Mouse (Mus musculus): ENCODE data around the gene Tnrc6b. TPM values are rescaled to one million over a fixed set of nuclear protein-coding genes. Genes with fewer than 3 reads are reported as not detected.
"Not testable (repeated sequence)": the region's sequence is repeated elsewhere in the genome, so short reads cannot be mapped to it uniquely, and the experiment has no call there.

Gene Tnrc6b
- polyA plus RNA-seq, 1 experiment, result 65.3 TPM

DNA sequence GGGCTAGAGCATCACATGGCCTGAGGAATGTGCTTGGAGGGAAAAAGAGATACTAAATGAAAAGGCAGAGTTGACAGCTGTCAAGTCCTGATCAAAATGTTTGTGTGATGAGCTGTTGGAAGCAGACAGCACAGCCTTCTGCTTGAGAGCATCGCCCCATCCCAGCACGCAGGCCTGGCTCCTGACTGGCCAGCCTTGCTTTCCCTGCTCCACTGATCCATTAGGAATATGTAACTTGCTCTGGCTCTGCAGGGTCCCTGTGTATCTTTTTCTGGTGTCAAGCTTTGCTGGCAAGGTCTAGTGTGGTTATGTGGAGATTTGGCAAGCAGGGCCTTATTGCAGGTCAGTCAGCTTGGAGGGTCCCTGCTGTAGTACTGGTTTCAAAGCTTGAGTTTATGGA lies 148.3 kb downstream of the Tnrc6b start:
- no peak overlapping the region for H3K27ac ChIP-seq (ENCODE audit: control insufficient read depth, insufficient read depth, low read depth, low read length, poor library complexity)
- H3K4me3 ChIP-seq (replicated peaks; ENCODE audit: control insufficient read depth, low read depth, low read length), result no peak overlapping the region
- 97% methylated on average over 2 of the region's 2 CpGs for WGBS
- no peaks in the 10 kb centered on the region for H3K4me1 ChIP-seq (ENCODE audit: control insufficient read depth, insufficient read depth, low read length)
- TF ChIP-seq CTCF (IDR thresholded peaks at IDR 0.05; ENCODE audit: control insufficient read depth, insufficient read depth, low read length), result no peak
- TF ChIP-seq POLR2A (IDR thresholded peaks at IDR 0.05; ENCODE audit: borderline replicate concordance, control insufficient read depth, low read depth, low read length), result no peak

DNA sequence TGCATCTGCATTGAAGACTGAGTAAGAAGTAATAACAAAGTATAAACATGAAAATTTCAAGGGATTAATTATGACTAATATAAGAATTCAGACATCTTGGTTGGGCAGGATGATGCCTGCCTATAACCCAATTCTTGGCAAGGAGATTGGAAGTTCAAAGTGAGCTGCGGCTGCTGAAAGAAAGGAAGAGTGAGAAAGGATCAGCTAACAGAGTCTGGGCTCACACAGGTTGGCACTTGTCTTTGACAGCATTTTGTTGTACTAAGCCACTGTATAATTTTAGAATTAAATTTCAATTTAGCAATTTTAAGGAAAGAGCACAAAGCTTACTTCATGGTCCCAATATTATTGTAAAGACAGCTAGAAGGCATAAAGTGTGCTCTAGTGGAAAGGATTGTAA lies 150.2 kb downstream of the Tnrc6b start:
- WGBS, result 95% methylated on average over 1 of the region's 1 CpGs
- TF ChIP-seq CTCF (IDR thresholded peaks at IDR 0.05; ENCODE audit: control insufficient read depth, insufficient read depth, low read length), result no peak
- TF ChIP-seq POLR2A (IDR thresholded peaks at IDR 0.05; ENCODE audit: borderline replicate concordance, control insufficient read depth, low read depth, low read length), result no peak
- Histone ChIP-seq H3K27ac (ENCODE audit: control insufficient read depth, insufficient read depth, low read depth, low read length, poor library complexity) (no peak overlapping the region), H3K4me1 (ENCODE audit: control insufficient read depth, insufficient read depth, low read length) (no peaks in the 10 kb centered on the region), H3K4me3 (replicated peaks; ENCODE audit: control insufficient read depth, low read depth, low read length) (no peak overlapping the region)

DNA sequence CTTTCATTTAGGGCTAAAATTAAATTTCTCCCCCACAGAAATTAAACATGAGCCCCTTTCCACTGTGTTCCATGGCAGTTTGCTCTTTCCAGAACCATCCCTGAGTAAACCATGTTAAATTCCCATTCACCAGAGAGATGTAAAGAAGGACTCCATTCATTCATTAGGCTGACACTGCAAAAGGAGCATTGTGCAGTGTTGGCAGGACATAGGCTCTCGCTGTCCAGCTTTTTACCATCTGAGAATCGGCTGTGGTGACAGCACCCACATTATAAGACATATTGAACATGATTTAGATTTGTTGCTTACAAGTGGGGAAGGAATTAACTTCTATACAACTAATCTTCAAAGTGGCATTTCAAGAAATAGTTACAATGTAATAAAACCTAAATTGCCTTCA lies 150.9 kb downstream of the Tnrc6b start:
- Histone ChIP-seq H3K27ac (ENCODE audit: control insufficient read depth, insufficient read depth, low read depth, low read length, poor library complexity) (no peak overlapping the region), H3K4me3 (replicated peaks; ENCODE audit: control insufficient read depth, low read depth, low read length) (no peak overlapping the region), H3K4me1 (ENCODE audit: control insufficient read depth, insufficient read depth, low read length) (no peaks in the 10 kb centered on the region)
- TF ChIP-seq POLR2A (IDR thresholded peaks at IDR 0.05; ENCODE audit: borderline replicate concordance, control insufficient read depth, low read depth, low read length) (no peak), CTCF (IDR thresholded peaks at IDR 0.05; ENCODE audit: control insufficient read depth, insufficient read depth, low read length) (no peak)
- WGBS, result 92% methylated on average over 2 of the region's 2 CpGs

DNA sequence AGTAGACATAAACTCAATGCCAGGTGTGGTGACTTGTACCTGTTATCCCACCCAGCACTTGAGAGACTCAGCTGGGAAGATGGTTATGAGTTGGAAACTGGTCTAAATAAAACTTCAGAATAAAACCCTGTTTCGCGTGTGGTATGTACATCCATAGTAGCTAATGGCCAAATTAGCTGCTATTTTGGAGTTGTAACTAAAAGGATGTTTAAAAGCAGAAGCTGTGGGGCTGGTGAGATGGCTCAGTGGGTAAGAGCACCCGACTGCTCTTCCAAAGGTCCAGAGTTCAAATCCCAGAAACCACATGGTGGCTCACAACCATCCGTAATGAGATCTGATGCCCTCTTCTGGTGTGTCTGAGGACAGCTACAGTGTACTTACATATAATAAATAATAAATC lies 157.5 kb downstream of the Tnrc6b start:
- H3K4me1 ChIP-seq (ENCODE audit: control insufficient read depth, insufficient read depth, low read length); H3K27ac ChIP-seq (ENCODE audit: control insufficient read depth, insufficient read depth, low read depth, low read length, poor library complexity); H3K4me3 ChIP-seq (replicated peaks; ENCODE audit: control insufficient read depth, low read depth, low read length): not testable (repeated sequence)
- WGBS, result 81% methylated on average over 4 of the region's 4 CpGs

GRCm38 (mm10) chr15:80874726-80875125 lies 163.6 kb downstream of the Tnrc6b start:
- Histone ChIP-seq H3K4me3 (replicated peaks; ENCODE audit: control insufficient read depth, low read depth, low read length) (no peak overlapping the region), H3K27ac (ENCODE audit: control insufficient read depth, insufficient read depth, low read depth, low read length, poor library complexity) (no peak overlapping the region), H3K4me1 (ENCODE audit: control insufficient read depth, insufficient read depth, low read length) (no peaks in the 10 kb centered on the region)
- WGBS, result 85% methylated on average over 3 of the region's 3 CpGs
- TF ChIP-seq CTCF (IDR thresholded peaks at IDR 0.05; ENCODE audit: control insufficient read depth, insufficient read depth, low read length) (no peak), POLR2A (IDR thresholded peaks at IDR 0.05; ENCODE audit: borderline replicate concordance, control insufficient read depth, low read depth, low read length) (no peak)

DNA sequence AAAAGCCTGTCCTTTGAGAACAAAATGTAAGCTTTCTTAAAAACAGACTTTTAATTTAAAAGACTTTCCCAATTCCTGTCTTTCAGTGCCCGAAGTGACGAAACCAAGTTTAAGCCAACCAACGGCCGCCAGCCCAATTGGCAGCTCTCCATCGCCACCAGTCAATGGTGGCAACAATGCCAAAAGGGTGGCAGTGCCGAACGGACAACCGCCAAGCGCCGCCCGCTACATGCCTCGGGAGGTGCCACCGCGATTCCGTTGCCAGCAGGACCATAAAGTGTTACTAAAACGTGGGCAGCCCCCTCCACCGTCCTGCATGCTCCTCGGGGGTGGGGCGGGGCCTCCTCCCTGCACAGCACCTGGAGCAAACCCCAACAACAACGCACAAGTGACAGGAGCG lies 165.1 kb downstream of the Tnrc6b start:
- TF ChIP-seq CTCF (IDR thresholded peaks at IDR 0.05; ENCODE audit: control insufficient read depth, insufficient read depth, low read length) (no peak), POLR2A (IDR thresholded peaks at IDR 0.05; ENCODE audit: borderline replicate concordance, control insufficient read depth, low read depth, low read length) (no peak)
- no peak overlapping the region for H3K4me3 ChIP-seq (replicated peaks; ENCODE audit: control insufficient read depth, low read depth, low read length)
- H3K27ac ChIP-seq (ENCODE audit: control insufficient read depth, insufficient read depth, low read depth, low read length, poor library complexity), result no peak overlapping the region; the same call in 1 of the 2 replicates
- 86% methylated on average over 21 of the region's 21 CpGs for WGBS
- H3K4me1 ChIP-seq (ENCODE audit: control insufficient read depth, insufficient read depth, low read length), result no peaks in the 10 kb centered on the region

- TF ChIP-seq CTCF (IDR thresholded peaks at IDR 0.05; ENCODE audit: control insufficient read depth, insufficient read depth, low read length) (no peak), POLR2A (IDR thresholded peaks at IDR 0.05; ENCODE audit: borderline replicate concordance, control insufficient read depth, low read depth, low read length) (no peak)
- Histone ChIP-seq H3K4me1 (ENCODE audit: control insufficient read depth, insufficient read depth, low read length) (no peaks in the 10 kb centered on the region; the same call in 1 of the 2 replicates), H3K4me3 (replicated peaks; ENCODE audit: control insufficient read depth, low read depth, low read length) (no peak overlapping the region), H3K27ac (ENCODE audit: control insufficient read depth, insufficient read depth, low read depth, low read length, poor library complexity) (no peak overlapping the region)
- 71% methylated on average over 8 of the region's 8 CpGs for WGBS
Observed at GRCm38 (mm10) chr15:80884095-80884494, 173.0 kb downstream of the Tnrc6b start.

DNA sequence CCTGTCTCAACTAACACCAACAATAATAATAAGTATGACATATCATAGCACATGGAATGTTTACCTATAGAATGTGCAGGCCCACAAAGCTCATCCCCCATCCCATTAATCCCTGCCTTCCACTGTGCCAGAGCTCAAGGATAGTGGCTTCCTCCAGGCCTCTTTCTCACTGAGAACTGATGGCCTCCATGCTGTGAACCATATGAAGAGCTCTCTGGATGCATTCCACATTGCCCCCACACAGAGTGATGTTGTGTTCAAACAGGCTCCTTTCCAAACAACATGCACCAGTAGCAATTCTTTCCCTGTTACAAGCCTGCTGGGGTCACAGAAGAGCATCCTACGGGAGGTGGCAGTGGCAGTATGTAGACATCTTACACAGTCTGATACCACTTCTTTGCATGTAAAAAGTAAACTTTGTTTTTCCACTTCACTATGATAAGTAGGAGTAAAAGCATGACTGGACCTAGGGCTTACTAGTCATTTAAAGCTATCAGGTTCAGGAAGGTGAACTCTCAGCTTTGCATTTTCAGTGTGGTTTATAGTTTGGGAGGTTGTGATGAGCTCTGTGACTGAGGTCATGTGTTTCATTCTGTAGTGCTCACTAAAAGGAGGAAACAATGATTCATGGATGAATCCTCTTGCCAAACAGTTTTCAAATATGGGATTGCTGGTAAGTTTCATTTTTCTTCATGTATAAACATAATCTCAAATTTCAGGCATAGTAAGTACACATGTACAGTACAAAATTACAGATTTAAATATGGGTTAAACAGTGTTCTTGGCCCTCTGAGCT lies 175.4 kb downstream of the Tnrc6b start:
- Histone ChIP-seq H3K27ac (ENCODE audit: control insufficient read depth, insufficient read depth, low read depth, low read length, poor library complexity) (no peak overlapping the region), H3K4me1 (ENCODE audit: control insufficient read depth, insufficient read depth, low read length) (no peaks in the 10 kb centered on the region; the same call in 1 of the 2 replicates), H3K4me3 (replicated peaks; ENCODE audit: control insufficient read depth, low read depth, low read length) (no peak overlapping the region)
- 84% methylated on average over 1 of the region's 1 CpGs for WGBS
- TF ChIP-seq CTCF (IDR thresholded peaks at IDR 0.05; ENCODE audit: control insufficient read depth, insufficient read depth, low read length), result no peak
- TF ChIP-seq POLR2A (IDR thresholded peaks at IDR 0.05; ENCODE audit: borderline replicate concordance, control insufficient read depth, low read depth, low read length), result no peak

DNA sequence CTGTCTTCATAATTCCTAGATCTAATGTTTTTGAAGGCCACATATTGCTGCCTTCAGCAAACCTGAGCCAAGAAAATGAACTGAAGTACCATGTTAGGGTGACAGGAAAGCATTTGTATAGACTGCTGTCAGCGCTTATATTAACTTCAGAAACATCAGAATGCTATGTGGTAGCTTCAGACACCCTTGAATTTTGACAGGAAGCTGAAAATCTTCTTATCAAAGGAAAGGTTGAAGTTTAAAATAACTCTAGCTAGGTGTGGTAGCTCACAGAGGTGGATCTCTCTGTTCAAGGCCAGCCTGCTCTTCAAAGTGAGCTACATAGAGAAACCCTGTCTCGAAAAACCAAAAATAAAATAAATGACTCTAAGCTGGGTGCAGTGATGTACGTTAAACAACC lies 181.2 kb downstream of the Tnrc6b start:
- H3K27ac ChIP-seq (ENCODE audit: control insufficient read depth, insufficient read depth, low read depth, low read length, poor library complexity), result no peak overlapping the region
- H3K4me1 ChIP-seq (ENCODE audit: control insufficient read depth, insufficient read depth, low read length), result peaks cover 3% of the 10 kb centered on the region; the same call in 1 of the 2 replicates
- H3K4me3 ChIP-seq (replicated peaks; ENCODE audit: control insufficient read depth, low read depth, low read length), result no peak overlapping the region
- TF ChIP-seq CTCF (IDR thresholded peaks at IDR 0.05; ENCODE audit: control insufficient read depth, insufficient read depth, low read length) (no peak), POLR2A (IDR thresholded peaks at IDR 0.05; ENCODE audit: borderline replicate concordance, control insufficient read depth, low read depth, low read length) (no peak)
- WGBS, result 88% methylated on average over 3 of the region's 3 CpGs

Measured in bone marrow, adult 2 months (tissue).